Mouse (Mus musculus) kidney, postnatal 4 days (tissue): ENCODE measurements around the gene Tmem33.

Experiments used
- DNase-seq, 2 experiments: peaks; one replicate each; pipeline ENCODE4 v3.0.0; 2021; ENCODE audit warnings: mixed read lengths in 2 of 2

The Tmem33 gene

DNA sequence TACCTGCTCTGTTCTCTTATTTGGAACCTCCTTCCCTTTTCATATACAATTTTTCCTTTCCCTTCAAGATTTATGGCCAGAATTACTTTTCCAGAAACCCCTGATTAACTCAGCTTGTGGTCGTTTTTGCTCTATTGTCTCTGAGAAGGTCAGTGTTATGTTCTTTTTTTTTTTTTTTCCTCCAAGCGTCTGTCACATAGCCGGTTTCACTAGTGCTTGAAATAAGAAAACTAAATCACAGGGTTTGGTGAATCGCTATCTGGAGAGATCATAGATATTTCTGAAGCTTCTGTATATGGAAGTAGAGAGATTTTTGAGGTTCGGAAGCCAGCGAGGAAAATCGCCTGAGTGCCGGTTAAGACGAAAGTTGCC is 220 bp upstream of the Tmem33 start:
- no peak for DNase-seq

DNA sequence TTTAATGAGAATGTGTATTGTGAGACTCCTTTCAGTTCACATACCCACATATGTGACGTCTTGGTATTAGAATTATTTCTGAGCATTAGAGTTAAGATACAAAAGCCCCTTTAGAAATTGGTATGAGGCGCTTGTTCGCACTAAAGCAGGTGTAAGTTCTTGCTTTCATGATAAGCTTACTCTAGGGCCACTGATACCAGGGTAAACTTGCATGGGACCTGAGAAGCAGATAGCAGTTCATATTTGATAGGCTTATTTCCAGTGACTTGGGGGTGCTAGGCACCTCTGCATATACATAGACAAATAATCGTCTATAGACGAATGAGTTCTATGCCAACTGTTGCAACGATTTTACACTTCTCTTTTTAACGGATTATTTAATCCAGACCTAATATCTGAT is 2.6 kb downstream of the Tmem33 start:
- DNase-seq: no peak

DNA sequence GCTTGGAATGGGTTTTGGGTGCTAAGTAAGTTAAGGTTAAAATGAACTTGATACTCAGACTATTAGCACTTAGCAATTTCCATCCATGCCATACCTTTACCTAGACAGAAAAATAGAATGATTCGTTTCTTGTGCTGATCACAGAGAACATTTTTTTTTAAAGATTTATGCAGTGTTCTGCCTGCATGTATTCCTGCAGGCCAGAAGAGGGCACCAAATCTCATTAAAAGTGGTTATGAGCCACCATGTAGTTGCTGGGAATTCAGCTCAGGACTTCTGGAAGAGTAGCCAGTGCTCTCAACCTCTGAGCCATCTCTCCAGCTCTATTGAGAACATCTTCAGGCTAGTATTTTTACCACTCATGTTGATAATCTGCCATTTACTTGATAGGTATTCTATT is 5.7 kb downstream of the Tmem33 start:
- DNase-seq: no peak

DNA sequence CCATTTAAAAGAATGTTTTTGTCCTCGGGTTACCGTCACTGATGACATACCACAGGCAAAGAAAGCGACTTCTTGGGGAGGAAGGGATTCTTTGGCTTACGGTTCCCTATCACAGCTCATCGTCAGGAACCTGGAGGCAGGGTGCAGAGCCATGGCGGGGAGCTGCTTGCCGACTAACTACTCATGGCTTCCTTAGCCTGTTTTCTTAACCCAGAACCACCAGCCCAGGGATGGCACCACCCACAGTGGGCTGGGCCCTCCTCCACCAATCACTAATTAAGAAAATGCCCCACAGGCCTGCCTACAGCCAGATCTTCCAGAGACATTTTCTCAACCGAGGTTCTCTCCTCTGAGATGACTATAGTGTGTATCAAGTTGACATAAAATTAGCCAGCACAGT is 8.9 kb downstream of the Tmem33 start:
- no peak for DNase-seq

DNA sequence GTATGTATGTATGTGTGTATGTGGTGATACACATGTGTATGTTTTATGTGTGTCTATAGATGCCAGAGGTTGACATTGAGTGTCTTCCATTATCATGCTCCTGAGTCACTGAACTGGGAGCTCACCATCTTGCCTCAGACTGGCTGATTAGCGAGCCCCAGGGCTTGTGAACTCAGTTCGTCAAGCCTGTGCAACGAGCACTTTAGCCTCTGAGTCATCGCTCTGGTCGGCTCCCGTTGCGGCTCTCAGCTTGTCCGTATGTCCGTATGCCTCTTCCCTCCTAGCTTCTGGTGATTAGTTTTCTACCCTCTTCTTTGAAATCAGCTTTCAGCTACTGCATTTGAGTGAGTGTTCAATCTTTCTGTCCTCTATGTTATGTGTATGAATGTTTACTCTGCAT is 19.0 kb downstream of the Tmem33 start:
- no peak for DNase-seq

DNA sequence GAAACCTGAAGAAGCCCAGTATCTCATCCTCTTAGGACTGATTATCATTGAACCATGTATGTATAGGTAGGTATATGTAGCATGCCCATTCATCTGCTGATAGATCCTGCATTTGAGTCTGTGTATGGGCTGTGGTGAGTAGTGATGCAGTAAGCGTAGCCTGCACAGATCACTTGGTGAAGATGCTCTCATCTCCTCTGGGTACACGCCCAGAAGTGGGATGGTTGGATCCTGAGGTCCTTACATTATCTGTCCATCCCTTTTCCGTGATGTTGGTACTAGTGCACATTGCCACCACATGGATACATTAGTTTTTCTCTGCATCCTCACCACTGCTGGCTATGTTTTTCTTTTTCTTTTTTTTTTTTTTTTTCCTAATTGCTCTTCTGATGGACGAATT is 19.5 kb downstream of the Tmem33 start:
- DNase-seq: no peak

DNA sequence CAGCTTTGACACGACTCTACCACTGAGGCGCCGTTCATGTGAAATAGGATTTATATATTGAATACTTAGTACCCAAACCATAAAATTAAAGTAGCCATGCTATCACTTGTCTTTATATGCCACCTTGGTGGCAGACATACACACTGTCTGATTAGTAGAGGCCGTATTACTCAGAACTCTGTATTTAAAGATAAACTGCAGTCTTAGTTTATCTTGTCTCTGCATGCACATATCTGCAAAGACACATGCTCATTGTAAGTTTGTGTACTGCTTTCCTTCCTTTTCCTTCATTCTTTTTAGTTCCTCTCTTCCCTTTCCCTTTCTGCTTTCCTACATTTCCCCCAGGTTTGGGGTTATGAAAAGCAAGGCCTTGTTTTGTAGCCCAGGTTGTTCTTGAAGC is 20.0 kb downstream of the Tmem33 start:
- no peak for DNase-seq

DNA sequence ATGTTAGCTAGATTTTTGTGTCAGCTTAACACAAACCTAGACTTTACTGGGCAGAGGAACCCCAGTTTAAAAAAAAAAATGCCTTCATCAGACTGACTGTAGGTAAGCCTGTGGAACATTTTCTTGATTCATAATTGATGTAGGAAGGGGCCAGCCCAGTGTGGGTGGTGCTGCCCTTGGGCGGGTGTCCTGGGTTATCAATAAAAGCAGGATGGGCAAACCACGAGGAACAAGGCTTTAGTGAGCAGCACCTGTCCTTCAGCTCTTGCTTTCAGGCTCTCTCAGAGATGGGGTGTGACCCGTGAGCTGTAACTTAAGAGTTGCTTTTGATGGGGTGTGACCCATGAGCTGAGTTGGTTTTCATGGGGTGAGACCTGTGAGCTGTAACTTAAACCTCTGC is 34.7 kb downstream of the Tmem33 start:
- DNase-seq: no peak

DNA sequence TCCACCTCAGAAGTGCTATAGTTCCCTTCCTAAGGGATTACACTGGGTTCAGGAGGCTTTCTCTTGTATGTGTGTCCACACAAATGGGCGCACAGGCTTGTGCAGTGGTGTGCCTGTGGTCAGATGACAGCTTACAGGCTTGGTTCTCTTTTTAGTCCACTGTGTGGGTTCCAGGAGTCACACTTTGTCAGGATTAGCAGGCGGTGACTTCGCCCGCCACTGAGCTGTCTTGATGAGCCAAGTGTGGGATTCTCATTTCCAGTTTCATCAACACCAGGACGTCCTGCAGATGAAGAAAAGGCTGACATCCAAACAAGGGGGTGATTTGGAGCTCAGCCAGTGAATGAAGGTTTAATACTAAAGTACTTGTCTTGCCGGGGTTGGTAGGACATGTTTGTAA is 35.3 kb downstream of the Tmem33 start:
- DNase-seq: no peak

DNA sequence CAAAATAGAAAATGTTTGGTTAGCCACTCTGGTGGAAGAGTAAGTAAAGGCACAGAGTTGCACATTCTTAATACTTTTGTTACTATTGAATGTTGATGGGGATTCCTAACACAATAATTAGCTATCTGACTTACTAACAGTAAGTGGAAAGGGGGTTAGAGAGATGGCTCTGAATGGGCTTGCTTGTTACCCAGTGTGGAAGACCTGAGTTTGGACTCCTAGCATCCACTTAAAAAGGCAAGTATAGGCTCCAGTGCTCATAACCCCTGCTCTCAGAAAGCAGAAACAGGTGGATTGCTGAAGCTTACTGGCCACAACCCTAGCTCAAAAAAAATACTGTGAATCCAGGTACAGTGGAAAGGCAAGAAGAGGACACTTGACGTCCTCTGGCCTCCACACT is 35.8 kb downstream of the Tmem33 start:
- DNase-seq: no peak

DNA sequence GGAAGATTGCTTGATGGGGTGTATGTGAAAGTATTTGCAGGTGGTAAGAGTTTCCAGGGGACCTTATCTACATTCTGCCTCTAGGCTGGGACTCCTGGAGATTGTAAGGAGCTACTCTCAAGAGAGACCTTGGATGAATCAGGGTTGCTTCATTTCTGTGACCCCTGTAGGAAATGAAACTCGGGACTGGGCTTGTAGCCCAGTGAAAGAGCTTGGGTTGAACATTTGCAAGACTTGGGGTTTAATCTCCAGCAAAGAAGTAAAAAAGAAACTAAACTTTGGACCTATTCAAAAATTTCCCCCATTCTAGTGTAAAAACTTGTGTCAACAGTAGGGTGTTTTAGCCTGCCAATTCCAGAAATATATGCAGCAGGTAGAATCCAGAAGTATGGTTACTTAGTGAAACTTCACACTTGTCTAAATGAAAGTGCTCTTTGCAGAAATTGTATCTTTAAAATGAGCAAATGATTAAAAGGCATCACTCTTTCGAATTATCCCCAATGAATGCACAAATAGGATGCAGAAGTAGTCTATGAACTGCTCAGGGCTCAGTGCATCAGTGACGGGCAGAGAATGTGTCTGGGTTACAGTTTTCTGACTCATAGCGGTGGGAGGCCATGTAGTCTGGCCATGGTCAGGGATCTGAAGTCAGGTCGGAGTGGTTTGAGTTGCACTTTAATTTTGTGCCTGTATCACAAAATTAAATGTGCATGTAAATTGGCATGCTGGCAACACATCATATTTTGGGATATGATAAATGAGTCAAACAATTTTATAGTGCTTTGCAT is 36.9 kb downstream of the Tmem33 start:
- no peak for DNase-seq

DNA sequence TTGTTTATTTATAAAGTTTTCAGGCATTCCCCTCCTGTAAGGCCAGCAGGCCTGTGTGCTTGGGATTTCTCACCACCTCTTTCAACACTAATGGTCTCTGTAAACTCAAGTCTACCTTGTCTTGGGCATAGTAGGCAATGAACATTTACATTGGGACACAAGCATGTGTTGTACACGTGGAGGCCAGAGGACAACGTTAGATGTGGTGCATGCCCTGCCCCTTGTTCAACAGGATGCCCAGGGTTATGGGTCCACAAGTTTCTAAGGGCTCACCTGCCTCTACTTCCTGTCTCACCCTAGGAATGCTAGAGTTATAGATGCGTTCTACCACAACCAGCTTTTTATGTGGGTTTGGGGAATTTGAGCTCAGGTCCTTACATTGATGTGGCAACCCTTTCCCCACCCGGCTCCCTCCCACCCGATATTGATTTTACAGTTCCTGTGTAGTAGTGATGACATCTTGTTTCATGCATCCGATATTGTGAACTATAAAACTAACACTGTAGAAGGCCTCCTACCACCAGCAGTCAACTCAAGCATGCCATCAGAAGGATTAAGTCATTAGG is 39.6 kb downstream of the Tmem33 start:
- no peak for DNase-seq

DNA sequence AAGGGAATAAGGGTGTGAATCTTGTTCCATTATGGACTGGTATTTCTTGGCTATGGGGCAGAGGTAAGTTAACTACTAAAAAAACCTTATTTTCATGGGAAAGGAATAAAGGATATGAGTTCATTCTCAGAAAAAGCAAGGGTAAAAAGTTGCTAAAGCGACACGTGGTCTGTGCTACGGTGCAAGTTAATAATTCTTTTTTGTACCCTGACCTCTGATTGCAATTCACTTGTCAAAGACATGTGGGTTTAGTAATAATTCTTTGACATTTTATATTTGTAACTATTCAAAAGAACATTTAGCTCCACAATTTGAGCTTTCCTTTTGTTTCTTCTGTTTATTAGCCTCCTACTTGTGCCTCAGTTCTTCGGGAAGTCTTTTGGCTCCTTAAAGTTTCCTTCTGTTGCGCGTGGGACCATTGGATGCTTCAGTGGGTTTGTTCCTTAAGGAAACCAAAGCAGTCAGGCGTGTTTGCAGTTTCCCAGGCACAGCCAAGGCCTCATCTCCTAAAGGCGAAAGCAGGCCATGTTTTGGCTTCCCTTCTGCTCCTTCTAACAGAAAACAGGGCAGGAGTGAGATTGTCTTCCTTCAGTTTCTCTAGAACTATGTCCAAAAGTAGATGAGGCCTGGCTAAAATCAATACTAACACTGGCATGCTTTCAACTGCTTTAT is 40.7 kb downstream of the Tmem33 start:
- DNase-seq: peak; percentile 16 to 46

DNA sequence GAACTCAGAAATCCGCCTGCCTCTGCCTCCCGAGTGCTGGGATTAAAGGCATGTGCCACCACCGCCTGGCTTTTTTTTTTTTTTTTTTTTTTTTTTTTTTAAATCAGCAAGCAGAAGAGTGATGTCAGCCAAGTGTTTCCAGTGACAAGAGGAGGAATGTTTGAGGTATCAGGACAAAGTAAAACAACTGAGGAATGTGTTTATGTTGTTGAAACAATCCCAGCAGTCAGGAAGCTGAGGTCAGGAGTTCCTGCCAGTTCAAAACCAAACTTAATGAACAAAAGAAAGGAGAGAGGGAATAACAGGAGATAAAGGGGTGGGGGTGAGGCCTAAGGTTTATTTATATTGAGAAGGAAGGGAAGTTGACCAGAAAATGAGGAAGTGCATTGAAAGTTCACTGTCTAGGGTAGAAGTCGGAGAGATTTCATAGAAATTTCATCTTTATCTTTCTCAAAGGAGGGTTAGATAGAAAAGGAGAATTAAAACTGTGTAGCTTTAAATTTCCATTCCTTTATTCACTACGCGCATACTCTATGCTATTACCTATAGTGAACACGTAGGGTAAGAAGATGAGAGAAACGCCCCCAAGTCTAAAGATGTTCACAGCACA is 41.5 kb downstream of the Tmem33 start:
- no peak for DNase-seq

DNA sequence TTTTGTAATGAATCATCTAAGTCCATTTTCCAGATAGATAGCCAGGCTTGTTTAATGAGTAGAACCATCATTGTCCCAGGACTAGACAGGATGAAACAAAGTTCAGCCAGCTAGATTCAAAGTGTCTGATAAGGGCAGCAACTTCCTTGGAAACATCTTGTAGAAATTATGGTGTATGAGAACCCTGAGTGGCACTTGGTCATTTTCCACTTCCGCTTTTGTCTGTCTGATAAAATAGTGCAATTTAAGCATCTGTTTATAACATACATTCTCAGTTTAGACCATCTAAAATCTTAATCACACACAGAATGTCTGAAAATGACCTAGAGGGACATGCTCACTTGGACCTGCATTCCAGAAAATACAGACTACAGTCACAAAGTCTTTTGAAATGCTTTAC is 43.5 kb downstream of the Tmem33 start:
- no peak for DNase-seq

DNA sequence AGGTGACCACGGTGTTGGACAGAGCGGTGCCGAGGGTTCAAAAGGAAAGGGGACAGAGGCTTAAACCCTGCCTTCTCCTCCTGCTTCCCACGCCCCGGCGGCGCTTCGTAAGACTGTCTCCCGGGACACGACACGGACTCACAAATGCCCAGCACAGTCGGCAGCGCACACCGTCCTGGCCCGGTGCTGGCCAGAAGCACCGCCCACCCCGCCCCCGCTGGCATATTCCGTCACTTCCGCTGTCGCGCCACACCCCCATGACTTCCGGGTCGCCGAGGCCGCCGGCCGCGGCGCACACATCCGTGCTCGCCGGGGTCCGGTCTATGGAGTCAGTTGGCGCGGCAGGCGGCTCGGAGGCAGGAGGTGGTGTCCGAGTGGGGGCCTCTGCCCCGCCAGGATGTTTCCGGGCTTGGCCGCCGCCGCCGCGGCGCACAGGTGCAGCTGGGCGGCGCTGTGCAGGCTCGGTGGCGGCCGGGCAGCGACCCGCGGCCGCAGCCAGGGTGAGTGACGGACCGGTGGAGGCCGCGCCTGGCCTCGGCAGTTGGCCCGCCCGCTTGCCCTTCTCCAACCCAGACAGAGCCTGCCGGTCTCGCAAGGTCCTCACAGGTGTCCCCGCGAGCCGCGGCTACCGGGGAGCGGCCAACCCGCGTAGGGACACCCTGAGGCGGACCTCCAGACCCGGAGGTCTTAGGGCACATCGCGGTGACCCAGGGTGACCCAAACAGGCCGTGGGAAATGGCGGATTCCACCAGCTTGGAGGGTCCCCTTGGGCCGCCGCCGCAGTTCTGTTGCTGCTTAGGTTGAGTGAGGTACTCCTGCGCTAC is 46.5 kb downstream of the Tmem33 start, which contains the start of gene Slc30a9:
Gene Slc30a9 (plus strand): TSS at position 258 of the 824 bp plus-strand sequence.
- peak; percentile 96 to 97 for DNase-seq

DNA sequence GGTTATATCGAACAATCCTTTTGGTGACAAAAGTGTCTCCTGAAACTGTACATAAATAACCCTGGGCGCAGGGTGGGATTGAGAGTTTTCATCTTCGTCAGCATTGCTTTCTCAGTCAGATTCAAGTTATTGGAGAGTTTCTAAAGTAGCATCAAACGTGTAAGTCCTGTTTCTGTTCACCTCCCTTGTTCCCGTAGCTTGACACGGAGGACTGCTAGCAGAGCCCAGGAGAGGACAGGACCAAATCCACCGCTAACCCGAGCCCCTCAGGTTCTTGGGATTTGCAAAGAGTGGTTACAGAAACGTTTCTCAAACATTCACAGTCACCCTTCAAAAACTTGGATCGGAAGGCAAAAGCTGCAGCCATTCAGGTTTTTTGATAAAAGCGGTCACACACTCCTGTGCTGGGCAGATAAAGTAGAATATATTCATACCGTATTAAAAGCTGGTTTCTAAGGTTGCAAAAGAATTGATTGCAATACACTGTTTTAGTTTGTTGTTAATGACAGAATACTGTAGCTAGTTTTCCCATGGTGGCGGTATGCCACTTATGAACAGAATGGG is 47.4 kb downstream of the Tmem33 start:
- peak in 1 of 2 experiments; percentile 12 for DNase-seq

DNA sequence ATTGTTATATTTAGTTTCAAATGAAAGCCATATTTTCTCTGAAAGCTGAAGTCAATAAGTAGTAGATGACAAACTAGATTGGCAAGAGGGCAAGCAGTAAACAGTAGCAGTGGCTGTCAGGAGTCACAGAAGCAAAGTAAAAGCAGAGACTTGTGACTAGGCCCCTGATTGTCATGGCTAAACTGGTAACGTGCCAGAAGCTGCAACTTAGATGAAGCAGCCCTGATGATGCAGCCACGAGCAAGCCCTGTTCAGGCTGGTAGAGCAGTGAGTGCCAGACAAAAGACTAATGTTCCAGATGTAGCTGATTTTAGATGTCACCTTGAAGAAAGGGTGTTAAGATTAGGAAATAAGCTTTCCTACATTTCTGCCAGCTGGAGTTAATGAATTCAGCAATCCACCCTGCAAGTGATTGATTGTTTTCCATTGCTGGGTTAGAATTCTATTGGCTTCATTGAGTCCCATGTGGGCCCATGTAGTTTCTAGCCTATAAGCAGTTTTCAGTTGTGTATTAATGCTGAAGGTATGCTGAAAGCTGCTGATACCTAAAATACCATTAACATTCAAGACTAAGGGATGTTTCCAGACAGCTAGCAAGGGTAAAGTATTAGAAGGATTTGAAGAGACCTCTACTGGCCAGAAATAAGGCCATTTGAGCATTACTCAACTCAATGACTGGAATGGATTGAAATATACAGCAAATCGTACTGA is 51.6 kb downstream of the Tmem33 start:
- DNase-seq: no peak

DNA sequence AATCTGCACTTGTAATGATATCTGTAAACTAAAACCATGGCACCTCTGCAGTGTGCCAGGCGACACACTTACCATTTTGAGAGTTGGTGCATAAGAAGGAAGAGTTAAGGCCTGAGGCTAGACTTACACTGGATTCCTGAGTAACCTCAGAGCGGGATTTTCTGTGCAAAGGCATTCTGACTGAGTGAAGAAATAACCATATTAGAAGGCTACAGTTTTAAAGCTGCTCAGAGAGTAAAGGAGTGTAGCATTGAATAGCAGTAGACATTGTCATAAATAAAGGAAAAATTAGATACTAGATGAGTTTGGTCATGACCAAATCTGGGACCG is 52.1 kb downstream of the Tmem33 start:
- no peak for DNase-seq

DNA sequence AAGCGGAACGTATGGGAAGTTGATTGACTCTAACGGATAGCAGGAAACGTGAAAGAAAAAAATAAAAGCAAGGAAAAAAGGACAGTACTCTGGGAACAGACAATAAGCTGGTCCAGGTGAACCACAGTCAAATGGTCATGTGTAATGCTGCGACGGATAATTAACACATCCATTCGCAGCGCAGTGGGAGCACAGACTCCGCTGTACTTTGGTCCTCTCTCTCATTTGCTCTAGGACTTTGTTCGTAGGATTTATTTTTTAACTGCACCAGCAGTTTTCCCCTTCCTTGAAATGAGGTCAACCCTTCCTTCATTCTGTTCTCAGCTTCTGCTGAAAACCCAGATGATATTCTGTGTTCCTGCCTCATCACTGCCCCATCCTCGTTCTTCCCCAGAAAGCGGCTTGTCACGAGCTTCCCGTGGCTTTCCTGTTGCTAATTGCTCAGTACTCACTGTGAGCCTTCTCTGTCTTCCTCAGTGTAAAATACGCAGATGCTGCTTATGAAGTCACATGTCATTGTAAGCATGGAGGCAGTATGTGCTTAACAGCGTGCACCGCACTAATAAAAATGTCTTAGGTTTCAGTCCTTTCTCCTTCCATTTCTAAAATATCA is 61.4 kb downstream of the Tmem33 start:
- peak in 1 of 2 experiments; percentile 14 for DNase-seq

DNA sequence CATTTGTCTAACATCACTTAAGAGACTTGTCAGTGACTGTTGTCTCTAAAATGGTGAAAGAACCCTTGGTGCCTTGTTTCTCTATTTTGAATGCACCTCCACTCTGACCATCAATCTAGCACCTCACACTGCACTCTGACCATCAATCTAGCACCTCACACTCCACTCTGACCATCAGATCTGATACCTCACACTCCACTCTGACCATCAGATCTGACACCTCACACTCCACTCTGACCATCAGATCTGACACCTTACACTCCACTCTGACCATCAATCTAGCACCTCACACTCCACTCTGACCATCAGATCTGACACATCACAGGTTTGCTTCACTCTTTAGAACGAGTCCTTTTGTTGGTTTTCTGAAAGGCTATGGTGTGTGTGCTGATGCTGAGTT is 63.7 kb downstream of the Tmem33 start:
- no peak for DNase-seq

DNA sequence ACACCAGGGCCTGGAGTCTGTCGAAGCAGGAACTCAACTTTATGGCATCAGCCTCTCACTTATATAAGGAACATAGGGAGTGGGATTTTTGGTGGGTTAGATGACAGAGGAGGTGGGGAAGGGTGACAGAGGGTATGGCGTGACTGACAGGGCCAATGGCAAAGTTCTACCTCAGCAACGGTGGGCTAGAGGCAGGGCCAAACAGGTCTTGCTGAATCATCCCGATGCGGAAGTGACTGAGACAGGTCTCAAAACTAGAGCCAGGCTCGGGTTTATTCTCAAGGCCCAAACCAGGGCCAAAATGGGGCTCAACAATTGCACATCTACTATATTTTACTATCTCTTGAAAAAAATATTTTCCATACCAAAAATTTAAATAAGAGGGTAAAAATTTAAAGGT is 80.4 kb downstream of the Tmem33 start:
- DNase-seq: no peak
